Mouse (Mus musculus) myocyte (in vitro differentiated cells): ENCODE results near the gene Mum1. TPM values are rescaled to one million over a fixed set of nuclear protein-coding genes. Genes with fewer than 3 reads are reported as not detected.
A peak's percentile ranks its signal among the peaks of the same experiment; 100 is the strongest.

Experiments
- H3K27me3 ChIP-seq: one replicate; pipeline ENCODE4 v1.6.1; 2011; ENCODE audit not compliant: control insufficient read depth, insufficient read depth, insufficient read length
- H3K36me3 ChIP-seq: one replicate; pipeline ENCODE4 v1.6.1; 2011; ENCODE audit not compliant: control insufficient read depth, insufficient read depth
- H3K4me2 ChIP-seq: one replicate; pipeline ENCODE4 v1.6.1; 2011; ENCODE audit warnings: low read depth, control low read depth
- H3K4me3 ChIP-seq: one replicate; pipeline ENCODE4 v1.5.1; 2011; ENCODE audit warnings: mild to moderate bottlenecking, control low read depth, moderate library complexity
- H3K79me2 ChIP-seq: one replicate; pipeline ENCODE4 v1.6.1; 2011; ENCODE audit not compliant: control insufficient read depth, insufficient read depth
- H3ac ChIP-seq: one replicate; pipeline ENCODE4 v1.6.1; 2011; ENCODE audit not compliant: control insufficient read depth, insufficient read length
- CEBPB ChIP-seq: IDR thresholded peaks from 2 replicates; pipeline ENCODE4 v1.6.1; 2011; ENCODE audit warnings: mild to moderate bottlenecking, moderate library complexity; ENCODE audit not compliant: poor library complexity, insufficient read depth, severe bottlenecking
- E2F4 ChIP-seq: IDR thresholded peaks from one replicate; pipeline ENCODE4 v1.6.1; 2011; ENCODE audit warnings: mild to moderate bottlenecking, control low read depth, moderate library complexity; ENCODE audit not compliant: insufficient read depth
- MAX ChIP-seq: IDR thresholded peaks from one replicate; pipeline ENCODE4 v1.6.1; 2011; ENCODE audit warnings: low read depth, mild to moderate bottlenecking, control low read depth
- MYOD1 ChIP-seq, 3 experiments: IDR thresholded peaks; one replicate each; pipeline ENCODE4 v1.6.1; 2011; ENCODE audit warnings: control low read depth in 2 of 3, low read depth in 2 of 3, mild to moderate bottlenecking in 2 of 3, moderate library complexity in 1 of 3; ENCODE audit not compliant: insufficient read length in 2 of 3, control insufficient read depth in 1 of 3
- MYOG ChIP-seq, 3 experiments: IDR thresholded peaks; one replicate each; pipeline ENCODE4 v1.6.1; 2011; ENCODE audit warnings: control low read depth in 2 of 3, low read depth in 2 of 3, mild to moderate bottlenecking in 2 of 3; ENCODE audit not compliant: insufficient read length in 2 of 3, control insufficient read depth in 1 of 3, insufficient read depth in 1 of 3
- POLR2A ChIP-seq: IDR thresholded peaks from one replicate; pipeline ENCODE4 v1.6.1; 2011; ENCODE audit warnings: low read depth, mild to moderate bottlenecking, control low read depth, moderate library complexity; ENCODE audit not compliant: insufficient read length
- POLR2AphosphoS2 ChIP-seq: IDR thresholded peaks from one replicate; pipeline ENCODE4 v1.6.1; 2011; ENCODE audit warnings: low read depth, control low read depth; ENCODE audit not compliant: insufficient read length
- REST ChIP-seq: IDR thresholded peaks from one replicate; pipeline ENCODE4 v1.6.1; 2011; ENCODE audit warnings: mild to moderate bottlenecking, control low read depth, moderate library complexity; ENCODE audit not compliant: insufficient read depth, insufficient read length
- SRF ChIP-seq: IDR thresholded peaks from one replicate; pipeline ENCODE4 v1.6.1; 2011; ENCODE audit warnings: low read depth; ENCODE audit not compliant: control insufficient read depth, insufficient read length
- TCF12 ChIP-seq: IDR thresholded peaks from one replicate; pipeline ENCODE4 v1.6.1; 2011; ENCODE audit warnings: mild to moderate bottlenecking, control low read depth; ENCODE audit not compliant: poor library complexity, insufficient read depth, severe bottlenecking
- TCF3 ChIP-seq: IDR thresholded peaks from one replicate; pipeline ENCODE4 v1.6.1; 2011; ENCODE audit warnings: low read depth, control low read depth; ENCODE audit not compliant: insufficient read length
- USF1 ChIP-seq: IDR thresholded peaks from one replicate; pipeline ENCODE4 v1.6.1; 2011; ENCODE audit warnings: low read depth, mild to moderate bottlenecking, control low read depth, moderate library complexity
- polyA plus RNA-seq: library from polyadenylated mRNA; unstranded; fragments of >200 nt; fragmentation: generic; extraction: Trizol; gene quantifications from one replicate; pipeline ENCODE4 v1.2.1, GENCODE M21; 2012; ENCODE audit warnings: missing spikeins

The Mum1 gene
- polyA plus RNA-seq, 1 experiment, result 30.7 TPM

- no peak overlapping the region for H3K4me2 ChIP-seq
- no peak for TF ChIP-seq POLR2AphosphoS2
- no peak for TF ChIP-seq SRF
- TF ChIP-seq E2F4, result no peak
- TF ChIP-seq TCF12, result no peak
- no peak for TF ChIP-seq MYOD1 (IDR thresholded peaks at IDR 0.05; ENCODE audit: control insufficient read depth in 1 of 3, insufficient read length in 2 of 3, low read depth in 2 of 3)
- no peak for TF ChIP-seq MAX
- TF ChIP-seq POLR2A, result no peak
- TF ChIP-seq CEBPB, result no peak
- TF ChIP-seq TCF3, result no peak
- TF ChIP-seq REST, result no peak
- no peak for TF ChIP-seq USF1
- no peak for TF ChIP-seq MYOG (IDR thresholded peaks at IDR 0.05; ENCODE audit: control insufficient read depth in 1 of 3, insufficient read depth in 1 of 3, insufficient read length in 2 of 3, low read depth in 2 of 3)
- no peak overlapping the region for H3ac ChIP-seq
- H3K36me3 ChIP-seq, result peaks cover 29% of the 10 kb centered on the region
- H3K4me3 ChIP-seq, result no peak overlapping the region
- no peaks in the 10 kb centered on the region for H3K27me3 ChIP-seq
- H3K79me2 ChIP-seq, result peaks cover 35% of the 10 kb centered on the region
Measured at GRCm38 (mm10) chr10:80276238-80276637, 50.0 kb downstream of the Mum1 start.

GRCm38 (mm10) chr10:80278390-80278789 is 52.2 kb downstream of the Mum1 start:
- Histone ChIP-seq H3K4me2 (no peak overlapping the region), H3ac (no peak overlapping the region), H3K79me2 (peaks cover 14% of the 10 kb centered on the region), H3K27me3 (no peaks in the 10 kb centered on the region), H3K4me3 (no peak overlapping the region), H3K36me3 (peaks cover 29% of the 10 kb centered on the region)
- no peak for TF ChIP-seq USF1
- TF ChIP-seq MYOG (IDR thresholded peaks at IDR 0.05; ENCODE audit: control insufficient read depth in 1 of 3, insufficient read depth in 1 of 3, insufficient read length in 2 of 3, low read depth in 2 of 3), result peak in 2 of 3 experiments; percentile 64 to 76
- TF ChIP-seq MYOD1 (IDR thresholded peaks at IDR 0.05; ENCODE audit: control insufficient read depth in 1 of 3, insufficient read length in 2 of 3, low read depth in 2 of 3), result peak in 2 of 3 experiments; percentile 43 to 66
- TF ChIP-seq CEBPB, result no peak
- TF ChIP-seq TCF12, result no peak

GRCm38 (mm10) chr10:80279273-80279672 is 53.0 kb downstream of the Mum1 start:
- TF ChIP-seq CEBPB (no peak), E2F4 (no peak), MAX (no peak), MYOD1 (IDR thresholded peaks at IDR 0.05; ENCODE audit: control insufficient read depth in 1 of 3, insufficient read length in 2 of 3, low read depth in 2 of 3) (no peak), MYOG (IDR thresholded peaks at IDR 0.05; ENCODE audit: control insufficient read depth in 1 of 3, insufficient read depth in 1 of 3, insufficient read length in 2 of 3, low read depth in 2 of 3) (no peak), POLR2AphosphoS2 (no peak), TCF12 (no peak), REST (no peak), USF1 (no peak), POLR2A (no peak), SRF (no peak), TCF3 (no peak)

GRCm38 (mm10) chr10:80281304-80281703 is 55.1 kb downstream of the Mum1 start:
- Histone ChIP-seq H3K4me2 (no peak overlapping the region), H3K4me3 (no peak overlapping the region), H3K27me3 (no peaks in the 10 kb centered on the region), H3K79me2 (no peaks in the 10 kb centered on the region), H3ac (no peak overlapping the region), H3K36me3 (peaks cover 35% of the 10 kb centered on the region)
- TF ChIP-seq USF1, result no peak
- TF ChIP-seq SRF, result no peak
- no peak for TF ChIP-seq MAX
- no peak for TF ChIP-seq E2F4

More at GRCm38 (mm10) chr10:80279273-80279672, 53.0 kb downstream of the Mum1 start:
- Histone ChIP-seq H3K27me3 (no peaks in the 10 kb centered on the region), H3ac (no peak overlapping the region), H3K36me3 (peaks cover 29% of the 10 kb centered on the region), H3K4me3 (no peak overlapping the region), H3K79me2 (peaks cover 5% of the 10 kb centered on the region), H3K4me2 (no peak overlapping the region)

GRCm38 (mm10) chr10:80281921-80282371 is 55.7 kb downstream of the Mum1 start:
- H3ac ChIP-seq, result no peak overlapping the region
- H3K36me3 ChIP-seq, result peaks cover 31% of the 10 kb centered on the region
- no peaks in the 10 kb centered on the region for H3K27me3 ChIP-seq
- H3K79me2 ChIP-seq, result no peaks in the 10 kb centered on the region
- H3K4me3 ChIP-seq, result no peak overlapping the region
- no peak overlapping the region for H3K4me2 ChIP-seq
- no peak for TF ChIP-seq POLR2A
- TF ChIP-seq USF1, result no peak
- TF ChIP-seq SRF, result no peak
- no peak for TF ChIP-seq MYOD1 (IDR thresholded peaks at IDR 0.05; ENCODE audit: control insufficient read depth in 1 of 3, insufficient read length in 2 of 3, low read depth in 2 of 3)
- no peak for TF ChIP-seq E2F4
- TF ChIP-seq POLR2AphosphoS2, result no peak
- no peak for TF ChIP-seq CEBPB
- no peak for TF ChIP-seq TCF12
- TF ChIP-seq TCF3, result no peak
- no peak for TF ChIP-seq REST
- TF ChIP-seq MYOG (IDR thresholded peaks at IDR 0.05; ENCODE audit: control insufficient read depth in 1 of 3, insufficient read depth in 1 of 3, insufficient read length in 2 of 3, low read depth in 2 of 3), result no peak
- no peak for TF ChIP-seq MAX
